Mouse (Mus musculus): ENCODE measurements around the gene Klhl21. TPM values are rescaled to one million over a fixed set of nuclear protein-coding genes. Genes with fewer than 3 reads are reported as not detected.

Klhl21 gene
- 8.6 TPM for polyA plus RNA-seq (2015; fragmentation: Illumina TruSeq; extraction: RNeasy Lipid Tissue Mini Kit (QIAGEN cat#74804); ENCODE audit: low read depth, low replicate concordance)

GRCm38 (mm10) chr4:152008622-152009075 lies at the start of gene Klhl21:
Gene Klhl21 (plus strand): TSS chr4:152008803.

GRCm38 (mm10) chr4:151988342-151989109 lies 20.1 kb upstream of the Klhl21 start, which contains the start of gene Thap3:
Gene Thap3 (minus strand): TSS chr4:151988997.

GRCm38 (mm10) chr4:151996173-151996950 lies 12.2 kb upstream of the Klhl21 start, which contains the start of gene Phf13:
Gene Phf13 (minus strand): TSS chr4:151996258.

GRCm38 (mm10) chr4:152027524-152027923 lies 18.9 kb downstream of the Klhl21 start, which contains the start of gene Zbtb48:
Gene Zbtb48 (minus strand): TSS chr4:152027671.

GRCm38 (mm10) chr4:152038225-152038984 lies 29.8 kb downstream of the Klhl21 start, which contains the start of gene Tas1r1:
Gene Tas1r1 (minus strand): TSS chr4:152038568.

GRCm38 (mm10) chr4:152038985-152039830 lies 30.6 kb downstream of the Klhl21 start, which contains the start of gene Nol9:
Gene Nol9 (plus strand): TSS chr4:152039321.

Other genes starting within 250 kb of the Klhl21 start
- 179 TPM for gene Camta1, start 146.9 kb upstream of the Klhl21 start, polyA plus RNA-seq (2015; fragmentation: Illumina TruSeq; extraction: RNeasy Lipid Tissue Mini Kit (QIAGEN cat#74804); ENCODE audit: low read depth, low replicate concordance)
- 47.0 TPM for gene Dnajc11, start 75.1 kb upstream of the Klhl21 start, polyA plus RNA-seq (2015; fragmentation: Illumina TruSeq; extraction: RNeasy Lipid Tissue Mini Kit (QIAGEN cat#74804); ENCODE audit: low read depth, low replicate concordance)
- 15.9 TPM for gene Thap3, start 19.8 kb upstream of the Klhl21 start, polyA plus RNA-seq (2015; fragmentation: Illumina TruSeq; extraction: RNeasy Lipid Tissue Mini Kit (QIAGEN cat#74804); ENCODE audit: low read depth, low replicate concordance)
- 11.1 TPM for gene Phf13, start 12.5 kb upstream of the Klhl21 start, polyA plus RNA-seq (2015; fragmentation: Illumina TruSeq; extraction: RNeasy Lipid Tissue Mini Kit (QIAGEN cat#74804); ENCODE audit: low read depth, low replicate concordance)
- 11.9 TPM for gene Zbtb48, start 18.9 kb downstream of the Klhl21 start, polyA plus RNA-seq (2015; fragmentation: Illumina TruSeq; extraction: RNeasy Lipid Tissue Mini Kit (QIAGEN cat#74804); ENCODE audit: low read depth, low replicate concordance)
- not detected for gene Tas1r1, start 29.8 kb downstream of the Klhl21 start, polyA plus RNA-seq (2015; fragmentation: Illumina TruSeq; extraction: RNeasy Lipid Tissue Mini Kit (QIAGEN cat#74804); ENCODE audit: low read depth, low replicate concordance)
- 14.3 TPM for gene Nol9, start 30.5 kb downstream of the Klhl21 start, polyA plus RNA-seq (2015; fragmentation: Illumina TruSeq; extraction: RNeasy Lipid Tissue Mini Kit (QIAGEN cat#74804); ENCODE audit: low read depth, low replicate concordance)
- gene Plekhg5, start 63.7 kb downstream of the Klhl21 start, polyA plus RNA-seq (2015; fragmentation: Illumina TruSeq; extraction: RNeasy Lipid Tissue Mini Kit (QIAGEN cat#74804); ENCODE audit: low read depth, low replicate concordance) = 41.3 TPM
- 8.8 TPM for gene Tnfrsf25, start 107.1 kb downstream of the Klhl21 start, polyA plus RNA-seq (2015; fragmentation: Illumina TruSeq; extraction: RNeasy Lipid Tissue Mini Kit (QIAGEN cat#74804); ENCODE audit: low read depth, low replicate concordance)
- 1.9 TPM for gene Espn, start 143.6 kb downstream of the Klhl21 start, polyA plus RNA-seq (2015; fragmentation: Illumina TruSeq; extraction: RNeasy Lipid Tissue Mini Kit (QIAGEN cat#74804); ENCODE audit: low read depth, low replicate concordance)
- not detected for gene Hes2, start 150.1 kb downstream of the Klhl21 start, polyA plus RNA-seq (2015; fragmentation: Illumina TruSeq; extraction: RNeasy Lipid Tissue Mini Kit (QIAGEN cat#74804); ENCODE audit: low read depth, low replicate concordance)
- 442 TPM for gene Acot7, start 169.3 kb downstream of the Klhl21 start, polyA plus RNA-seq (2015; fragmentation: Illumina TruSeq; extraction: RNeasy Lipid Tissue Mini Kit (QIAGEN cat#74804); ENCODE audit: low read depth, low replicate concordance)